In genomic region chr1:85900521-85901333, GRCm38 (mm10) we compare ENCODE assay signal across 9 mouse cellular contexts. TPM values are rescaled to one million over a fixed set of nuclear protein-coding genes. Genes with fewer than 3 reads are reported as not detected.
A peak's percentile ranks its signal among the peaks of the same experiment; 100 is the strongest.
DNase-seq lines count a peak whose midpoint lies in the region; ATAC-seq lines count a peak whose summit lies in the region.
"Had no signal": no experiment of that assay in that cellular context is flagged by ENCODE, and none has a peak within 500 bp of the region (broad histone marks: within the 10 kb centered on the region; RNA-seq: fewer than 3 reads in every experiment).

No protein-coding gene starts in this region.

- no peaks in the 10 kb centered on the region for H3K27me3 ChIP-seq in kidney, embryonic 14.5 days (ENCODE audit: control insufficient read depth, insufficient read depth, low read length)
- no peaks in the 10 kb centered on the region for H3K27me3 ChIP-seq in embryonic facial prominence, embryonic 10.5 days (replicated peaks; ENCODE audit: low read depth, poor library complexity, severe bottlenecking)
- H3K27me3 ChIP-seq in heart, embryonic 10.5 days (ENCODE audit: insufficient read depth, poor library complexity, severe bottlenecking) = no peaks in the 10 kb centered on the region
- no peaks in the 10 kb centered on the region for H3K27me3 ChIP-seq in midbrain, embryonic 15.5 days (replicated peaks)

- no peaks in the 10 kb centered on the region for H3K9me3 ChIP-seq in kidney, embryonic 14.5 days (ENCODE audit: control insufficient read depth, low read length)
- H3K9me3 ChIP-seq in embryonic facial prominence, embryonic 10.5 days = no peaks in the 10 kb centered on the region
- H3K9me3 ChIP-seq in heart, embryonic 10.5 days = no peaks in the 10 kb centered on the region
- no peaks in the 10 kb centered on the region for H3K9me3 ChIP-seq in midbrain, embryonic 15.5 days

- H3K27ac ChIP-seq in kidney, embryonic 14.5 days (ENCODE audit: low read depth, low read length) = peak overlapping the region; percentile 32; the same call in 1 of the 2 replicates
- peak overlapping the region; percentile 48; the same call in 1 of the 2 replicates for H3K27ac ChIP-seq in embryonic facial prominence, embryonic 10.5 days (replicated peaks)
- H3K27ac ChIP-seq in heart, embryonic 10.5 days = peak overlapping the region; percentile 70; the same call in 1 of the 2 replicates
- H3K27ac ChIP-seq in midbrain, embryonic 15.5 days = peak overlapping the region; percentile 64

- DNase-seq in kidney, postnatal 36 days = no peak
- no peak for DNase-seq in embryonic facial prominence, embryonic 10.5 days (ENCODE audit: low spot score)
- peak; percentile 64 for DNase-seq in heart, embryonic 10.5 days (ENCODE audit: low spot score)
- no peak for DNase-seq in embryo, embryonic 10 days (ENCODE audit: low spot score)
- DNase-seq in kidney, postnatal 14 days = no peak
- no peak for DNase-seq in lung, postnatal 4 days

- 46% methylated on average over 7 of the region's 7 CpGs for WGBS in kidney, embryonic 14.5 days
- WGBS in embryonic facial prominence, embryonic 10.5 days = 80% methylated on average over 7 of the region's 7 CpGs
- WGBS in heart, embryonic 10.5 days = 56% methylated on average over 7 of the region's 7 CpGs
- 56% methylated on average over 7 of the region's 7 CpGs for WGBS in midbrain, embryonic 15.5 days

- H3K4me2 ChIP-seq in kidney, embryonic 14.5 days (replicated peaks; ENCODE audit: low read depth, low read length) = no peak overlapping the region
- no peak overlapping the region for H3K4me2 ChIP-seq in midbrain, embryonic 15.5 days
- H3K4me2 ChIP-seq: liver, embryonic 11.5 days had no signal

- peaks cover 66% of the 10 kb centered on the region for H3K4me1 ChIP-seq in kidney, embryonic 14.5 days (ENCODE audit: control insufficient read depth, insufficient read depth, low read length)
- peaks cover 65% of the 10 kb centered on the region for H3K4me1 ChIP-seq in embryonic facial prominence, embryonic 10.5 days
- H3K4me1 ChIP-seq in heart, embryonic 10.5 days = peaks cover 86% of the 10 kb centered on the region
- H3K4me1 ChIP-seq in midbrain, embryonic 15.5 days = peaks cover 71% of the 10 kb centered on the region

- no peak overlapping the region for H3K4me3 ChIP-seq in kidney, embryonic 14.5 days (ENCODE audit: low read length)
- H3K4me3 ChIP-seq in embryonic facial prominence, embryonic 10.5 days = no peak overlapping the region
- peak overlapping the region; percentile 8 for H3K4me3 ChIP-seq in heart, embryonic 10.5 days
- H3K4me3 ChIP-seq in midbrain, embryonic 15.5 days = no peak overlapping the region

- no peak overlapping the region for H3K9ac ChIP-seq in kidney, embryonic 14.5 days (ENCODE audit: low read depth, low read length)
- H3K9ac ChIP-seq in midbrain, embryonic 15.5 days = no peak overlapping the region

- ATAC-seq in kidney, embryonic 14.5 days (ENCODE audit: low FRiP score, low TSS enrichment) = no peak
- no peak for ATAC-seq in midbrain, embryonic 15.5 days (replicated peaks)

- H3K36me3 ChIP-seq in kidney, embryonic 14.5 days (ENCODE audit: control insufficient read depth, insufficient read depth, low read length) = peaks cover 27% of the 10 kb centered on the region
- H3K36me3 ChIP-seq in embryonic facial prominence, embryonic 10.5 days (replicated peaks) = peaks cover 54% of the 10 kb centered on the region
- H3K36me3 ChIP-seq in heart, embryonic 10.5 days = peaks cover 29% of the 10 kb centered on the region
- H3K36me3 ChIP-seq in midbrain, embryonic 15.5 days (replicated peaks) = peaks cover 24% of the 10 kb centered on the region

RNA-seq across cellular contexts. Expression of gene Itm2c, which starts 6.6 kb away (rescaled TPM):
- polyA plus RNA-seq in kidney, embryonic 14.5 days (2014; fragmentation: Nextera tagmentation; extraction: Ambion mirVana) = 145 and 179 TPM in 2 replicates
- 168 and 177 TPM in 2 replicates for polyA plus RNA-seq in embryonic facial prominence, embryonic 10.5 days (2016; fragmentation: Nextera tagmentation; extraction: Ambion mirVana)
- 193 and 231 TPM in 2 replicates for polyA plus RNA-seq in heart, embryonic 10.5 days (2016; fragmentation: Nextera tagmentation; extraction: Ambion mirVana)
- 233 and 248 TPM in 2 replicates for polyA plus RNA-seq in midbrain, embryonic 15.5 days (2015; fragmentation: Nextera tagmentation; extraction: Ambion mirVana)

RNA-seq across cellular contexts. Expression of gene 4933407L21Rik, which starts 27.6 kb away (rescaled TPM):
- 0.85 and 1.7 TPM in 2 replicates for polyA plus RNA-seq in kidney, embryonic 14.5 days (2014; fragmentation: Nextera tagmentation; extraction: Ambion mirVana)
- 0.22 TPM in 1 of 2 replicates, not detected in the other for polyA plus RNA-seq in embryonic facial prominence, embryonic 10.5 days (2016; fragmentation: Nextera tagmentation; extraction: Ambion mirVana)
- not detected in 2 replicates for polyA plus RNA-seq in heart, embryonic 10.5 days (2016; fragmentation: Nextera tagmentation; extraction: Ambion mirVana)
- polyA plus RNA-seq in midbrain, embryonic 15.5 days (2015; fragmentation: Nextera tagmentation; extraction: Ambion mirVana) = 8.9 and 11.0 TPM in 2 replicates
- polyA plus RNA-seq: liver, embryonic 11.5 days had no signal
